Mouse (Mus musculus) embryonic facial prominence, embryonic 13.5 days (tissue): ENCODE results near the gene Zdhhc5. TPM values are rescaled to one million over a fixed set of nuclear protein-coding genes. Genes with fewer than 3 reads are reported as not detected.

Experiments
- ATAC-seq: fragments of 200-750 bp; cut with Nextera tagmentation; 2 replicates; pipeline ENCODE4 v1.8.0; 2017; ENCODE audit warnings: low read depth; ENCODE audit not compliant: insufficient number of reproducible peaks, insufficient read depth, low FRiP score, low TSS enrichment
- H3K27ac ChIP-seq: fragments of 300-500 bp; sonication (generic); 2 replicates; pipeline ENCODE4 v1.5.1; 2015; ENCODE audit warnings: moderate library complexity, mild to moderate bottlenecking, inconsistent platforms
- H3K27me3 ChIP-seq: fragments of 300-500 bp; sonication (generic); 2 replicates; pipeline ENCODE4 v1.6.1; 2015; ENCODE audit warnings: mild to moderate bottlenecking, inconsistent platforms
- H3K36me3 ChIP-seq: fragments of 300-500 bp; sonication (generic); 2 replicates; pipeline ENCODE4 v1.6.1; 2015; ENCODE audit warnings: mild to moderate bottlenecking, inconsistent platforms
- H3K4me1 ChIP-seq: fragments of 300-500 bp; sonication (generic); 2 replicates; pipeline ENCODE4 v1.6.1; 2015; ENCODE audit warnings: inconsistent platforms
- H3K4me2 ChIP-seq: fragments of 300-500 bp; sonication (generic); 2 replicates; pipeline ENCODE4 v1.6.1; 2015; ENCODE audit warnings: moderate library complexity, mild to moderate bottlenecking, inconsistent platforms
- H3K4me3 ChIP-seq: fragments of 300-500 bp; sonication (generic); 2 replicates; pipeline ENCODE4 v1.5.1; 2015; ENCODE audit warnings: mild to moderate bottlenecking, inconsistent platforms
- H3K9ac ChIP-seq: fragments of 300-500 bp; sonication (generic); 2 replicates; pipeline ENCODE4 v1.6.1; 2015; ENCODE audit warnings: mild to moderate bottlenecking, inconsistent platforms
- H3K9me3 ChIP-seq: fragments of 300-500 bp; sonication (generic); 2 replicates; pipeline ENCODE4 v1.6.1; 2016; ENCODE audit warnings: inconsistent platforms
- WGBS: fragments of 180-500 bp; shearing (Covaris S2); methylation state at CpG from one replicate; pipeline ENCODE4 v1.1.7; 2015; ENCODE audit warnings: mixed read lengths; 5-methylcytosine and 5-hydroxymethylcytosine counted together
- polyA plus RNA-seq: library from polyadenylated mRNA; unstranded; fragments of >200 nt; fragmentation: Nextera tagmentation; extraction: Ambion mirVana; gene quantifications from 2 replicates; pipeline ENCODE4 v1.2.1, GENCODE M21; 2015

The Zdhhc5 gene
- polyA plus RNA-seq, 1 experiment from 2014 or later, result 25.2 TPM

GRCm38 (mm10) chr2:84716423-84717355, 1.7 kb upstream of the Zdhhc5 start:
- Histone ChIP-seq H3K27me3 (no peaks in the 10 kb centered on the region), H3K4me1 (peaks cover 13% of the 10 kb centered on the region), H3K9me3 (no peaks in the 10 kb centered on the region), H3K36me3 (peaks cover 6% of the 10 kb centered on the region), H3K27ac (peak overlapping the region; percentile 96), H3K4me2 (peak overlapping the region; percentile 68), H3K9ac (peak overlapping the region; percentile 77), H3K4me3 (peak overlapping the region; percentile 93)
- ATAC-seq, result no peak
- 32% methylated on average over 9 of the region's 9 CpGs for WGBS

- Histone ChIP-seq H3K4me1 (peaks cover 13% of the 10 kb centered on the region), H3K9ac (peak overlapping the region; percentile 77), H3K4me2 (peak overlapping the region; percentile 68), H3K36me3 (peaks cover 2% of the 10 kb centered on the region), H3K9me3 (no peaks in the 10 kb centered on the region), H3K27ac (peak overlapping the region; percentile 96), H3K4me3 (peak overlapping the region; percentile 93), H3K27me3 (no peaks in the 10 kb centered on the region)
- WGBS, result under 1% methylated on average over 33 of the region's 33 CpGs
- ATAC-seq, result peak; percentile 94
Measured at GRCm38 (mm10) chr2:84715562-84716361, 782 bp upstream of the Zdhhc5 start.

GRCm38 (mm10) chr2:84714422-84714810, 564 bp downstream of the Zdhhc5 start:
- Histone ChIP-seq H3K9me3 (no peaks in the 10 kb centered on the region), H3K27me3 (no peaks in the 10 kb centered on the region), H3K4me2 (peak overlapping the region; percentile 68), H3K9ac (peak overlapping the region; percentile 99), H3K4me1 (peaks cover 13% of the 10 kb centered on the region), H3K27ac (peak overlapping the region; percentile 96), H3K4me3 (peak overlapping the region; percentile 93), H3K36me3 (peaks cover 15% of the 10 kb centered on the region)
- no peak; the same call in 1 of the 2 replicates for ATAC-seq
- under 1% methylated on average over 26 of the region's 26 CpGs for WGBS

GRCm38 (mm10) chr2:84711898-84712297, 3.1 kb downstream of the Zdhhc5 start:
- WGBS, result 87% methylated on average over 2 of the region's 2 CpGs
- H3K9ac ChIP-seq, result no peak overlapping the region
- ATAC-seq, result no peak
- no peaks in the 10 kb centered on the region for H3K9me3 ChIP-seq
- H3K36me3 ChIP-seq, result peaks cover 37% of the 10 kb centered on the region
- H3K27ac ChIP-seq, result no peak overlapping the region
- H3K4me3 ChIP-seq, result no peak overlapping the region
- no peaks in the 10 kb centered on the region for H3K27me3 ChIP-seq
- H3K4me2 ChIP-seq, result no peak overlapping the region
- peaks cover 24% of the 10 kb centered on the region for H3K4me1 ChIP-seq

- Histone ChIP-seq H3K27ac (no peak overlapping the region), H3K4me1 (peaks cover 13% of the 10 kb centered on the region; the same call in 1 of the 2 replicates), H3K36me3 (peaks cover 54% of the 10 kb centered on the region), H3K27me3 (no peaks in the 10 kb centered on the region), H3K9me3 (no peaks in the 10 kb centered on the region), H3K9ac (no peak overlapping the region), H3K4me2 (no peak overlapping the region), H3K4me3 (no peak overlapping the region)
- 43% methylated on average over 1 of the region's 1 CpGs for WGBS
- ATAC-seq, result no peak
Measured at GRCm38 (mm10) chr2:84707523-84707922, 7.5 kb downstream of the Zdhhc5 start.

- peaks cover 11% of the 10 kb centered on the region; the same call in 1 of the 2 replicates for H3K4me1 ChIP-seq
- 81% methylated on average over 1 of the region's 1 CpGs for WGBS
- H3K9ac ChIP-seq, result no peak overlapping the region
- no peak overlapping the region for H3K27ac ChIP-seq
- no peak overlapping the region for H3K4me2 ChIP-seq
- H3K9me3 ChIP-seq, result no peaks in the 10 kb centered on the region
- no peak for ATAC-seq
- no peak overlapping the region for H3K4me3 ChIP-seq
- no peaks in the 10 kb centered on the region for H3K27me3 ChIP-seq
- H3K36me3 ChIP-seq, result peaks cover 51% of the 10 kb centered on the region
Measured at GRCm38 (mm10) chr2:84705295-84705694, 9.7 kb downstream of the Zdhhc5 start.

- Histone ChIP-seq H3K27me3 (no peaks in the 10 kb centered on the region), H3K9me3 (no peaks in the 10 kb centered on the region), H3K4me1 (peaks cover 11% of the 10 kb centered on the region; the same call in 1 of the 2 replicates), H3K4me2 (no peak overlapping the region), H3K4me3 (no peak overlapping the region), H3K36me3 (peaks cover 52% of the 10 kb centered on the region), H3K9ac (no peak overlapping the region), H3K27ac (no peak overlapping the region)
- 80% methylated on average over 5 of the region's 5 CpGs for WGBS
- no peak for ATAC-seq
Measured at GRCm38 (mm10) chr2:84704329-84704728, 10.7 kb downstream of the Zdhhc5 start.

GRCm38 (mm10) chr2:84703497-84703896, 11.5 kb downstream of the Zdhhc5 start:
- H3K9ac ChIP-seq, result no peak overlapping the region
- WGBS, result 93% methylated on average over 1 of the region's 1 CpGs
- no peak overlapping the region for H3K4me3 ChIP-seq
- H3K9me3 ChIP-seq, result no peaks in the 10 kb centered on the region
- H3K27ac ChIP-seq, result no peak overlapping the region
- peaks cover 7% of the 10 kb centered on the region; the same call in 1 of the 2 replicates for H3K4me1 ChIP-seq
- H3K36me3 ChIP-seq, result peaks cover 47% of the 10 kb centered on the region
- H3K27me3 ChIP-seq, result no peaks in the 10 kb centered on the region
- no peak overlapping the region for H3K4me2 ChIP-seq
- no peak for ATAC-seq

GRCm38 (mm10) chr2:84695007-84695695, 19.8 kb downstream of the Zdhhc5 start:
- H3K9ac ChIP-seq, result no peak overlapping the region
- WGBS, result 89% methylated on average over 5 of the region's 5 CpGs
- H3K4me2 ChIP-seq, result no peak overlapping the region
- no peaks in the 10 kb centered on the region for H3K9me3 ChIP-seq
- H3K4me1 ChIP-seq, result no peaks in the 10 kb centered on the region
- no peak overlapping the region for H3K27ac ChIP-seq
- no peaks in the 10 kb centered on the region for H3K27me3 ChIP-seq
- ATAC-seq, result no peak
- H3K36me3 ChIP-seq, result peaks cover 70% of the 10 kb centered on the region
- H3K4me3 ChIP-seq, result no peak overlapping the region

GRCm38 (mm10) chr2:84690050-84690449, 24.9 kb downstream of the Zdhhc5 start:
- peaks cover 90% of the 10 kb centered on the region for H3K36me3 ChIP-seq
- no peaks in the 10 kb centered on the region for H3K4me1 ChIP-seq
- WGBS, result 91% methylated on average over 12 of the region's 12 CpGs
- H3K4me2 ChIP-seq, result no peak overlapping the region
- no peak for ATAC-seq
- no peaks in the 10 kb centered on the region for H3K9me3 ChIP-seq
- no peak overlapping the region for H3K27ac ChIP-seq
- H3K4me3 ChIP-seq, result no peak overlapping the region
- no peak overlapping the region for H3K9ac ChIP-seq
- no peaks in the 10 kb centered on the region for H3K27me3 ChIP-seq
